Mouse (Mus musculus) embryonic facial prominence, embryonic 11.5 days (tissue): ENCODE measurements around the gene Trove2. TPM values are rescaled to one million over a fixed set of nuclear protein-coding genes. Genes with fewer than 3 reads are reported as not detected.
"Not testable (repeated sequence)": the region's sequence is repeated elsewhere in the genome, so short reads cannot be mapped to it uniquely, and the experiment has no call there.

Experiments used
- ATAC-seq: fragments of 200-750 bp; cut with Nextera tagmentation; replicated peaks from 2 replicates; pipeline ENCODE4 v1.8.0; 2017; ENCODE audit warnings: low read depth; ENCODE audit not compliant: insufficient number of reproducible peaks, low FRiP score, low TSS enrichment
- DNase-seq: peaks from one replicate; pipeline ENCODE4 v3.0.0-alpha.2; 2015; ENCODE audit warnings: low spot score
- H3K27ac ChIP-seq: fragments of 300-500 bp; sonication (generic); replicated peaks from 2 replicates; pipeline ENCODE4 v1.5.1; 2014; ENCODE audit warnings: mild to moderate bottlenecking, low read depth, low read length, control low read depth
- H3K27me3 ChIP-seq: fragments of 300-500 bp; sonication (generic); 2 replicates; pipeline ENCODE4 v1.6.1; 2014; ENCODE audit warnings: mild to moderate bottlenecking, low read length, moderate library complexity, mixed read lengths; ENCODE audit not compliant: control insufficient read depth, insufficient read depth
- H3K36me3 ChIP-seq: fragments of 300-500 bp; sonication (generic); replicated peaks from 2 replicates; pipeline ENCODE4 v1.6.1; 2014; ENCODE audit warnings: low read depth, mild to moderate bottlenecking, low read length, moderate library complexity, mixed read lengths; ENCODE audit not compliant: control insufficient read depth, insufficient read depth
- H3K4me1 ChIP-seq: fragments of 300-500 bp; sonication (generic); 2 replicates; pipeline ENCODE4 v1.6.1; 2014; ENCODE audit warnings: low read length, mixed read lengths; ENCODE audit not compliant: control insufficient read depth, insufficient read depth
- H3K4me2 ChIP-seq: fragments of 300-500 bp; sonication (generic); 2 replicates; pipeline ENCODE4 v1.6.1; 2014; ENCODE audit warnings: low read depth, mild to moderate bottlenecking, control low read depth, low read length, moderate library complexity
- H3K4me3 ChIP-seq: fragments of 300-500 bp; sonication (generic); 2 replicates; pipeline ENCODE4 v1.5.1; 2014; ENCODE audit warnings: low read depth, low read length, control low read depth
- H3K9ac ChIP-seq: fragments of 300-500 bp; sonication (generic); replicated peaks from 2 replicates; pipeline ENCODE4 v1.6.1; 2014; ENCODE audit warnings: mild to moderate bottlenecking, control low read depth, low read length
- H3K9me3 ChIP-seq: fragments of 300-500 bp; sonication (generic); replicated peaks from 2 replicates; pipeline ENCODE4 v1.6.1; 2016; ENCODE audit warnings: mild to moderate bottlenecking, low read length, inconsistent platforms, mixed read lengths; ENCODE audit not compliant: control insufficient read depth
- WGBS: fragments of 180-500 bp; shearing (Covaris S2); extraction: QIAGEN DNeasy Blood & Tissue Kit; methylation state at CpG from one replicate; pipeline ENCODE4 v1.1.7; 2014; 5-methylcytosine and 5-hydroxymethylcytosine counted together
- polyA plus RNA-seq: library from polyadenylated mRNA; unstranded; fragments of >200 nt; fragmentation: Nextera tagmentation; extraction: Ambion mirVana; gene quantifications from 2 replicates; pipeline ENCODE4 v1.2.1, GENCODE M21; 2014

Gene Trove2
- polyA plus RNA-seq, 1 experiment from 2014 or later = 31.0 TPM

DNA sequence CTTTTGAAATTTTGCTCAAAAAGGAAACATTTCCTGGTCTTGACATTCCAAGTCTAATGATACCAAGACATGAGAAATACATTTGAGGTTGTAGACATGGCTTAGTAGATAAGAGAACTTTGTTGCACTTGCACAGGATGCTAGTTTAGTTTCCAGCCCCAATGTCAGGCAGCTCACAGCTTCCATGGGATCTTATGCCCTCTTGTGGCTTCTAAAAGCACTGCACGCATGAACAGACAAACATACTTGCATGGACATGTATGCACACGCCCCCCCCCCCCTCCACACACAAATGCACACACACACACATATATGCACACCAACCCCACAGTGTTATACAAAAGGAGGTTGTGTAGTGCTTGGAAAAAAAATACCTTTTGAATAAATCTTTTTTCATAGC lies 46.0 kb downstream of the Trove2 start:
- Histone ChIP-seq H3K36me3 (no peaks in the 10 kb centered on the region), H3K4me2 (no peak overlapping the region), H3K4me3 (no peak overlapping the region), H3K27me3 (no peaks in the 10 kb centered on the region), H3K4me1 (no peaks in the 10 kb centered on the region), H3K9me3 (no peaks in the 10 kb centered on the region), H3K27ac (no peak overlapping the region), H3K9ac (no peak overlapping the region)
- DNase-seq (peak; percentile 57), ATAC-seq (no peak)
- 80% methylated on average over 2 of the region's 2 CpGs for WGBS

- H3K4me2 ChIP-seq = no peak overlapping the region
- H3K4me3 ChIP-seq = no peak overlapping the region
- no peaks in the 10 kb centered on the region for H3K9me3 ChIP-seq
- DNase-seq (no peak), ATAC-seq (no peak)
- H3K36me3 ChIP-seq = no peaks in the 10 kb centered on the region
- H3K27ac ChIP-seq = no peak overlapping the region
- H3K4me1 ChIP-seq = no peaks in the 10 kb centered on the region
- WGBS = 65% methylated on average over 9 of the region's 9 CpGs
- H3K27me3 ChIP-seq = no peaks in the 10 kb centered on the region
- H3K9ac ChIP-seq = no peak overlapping the region
Observed at GRCm38 (mm10) chr1:143727701-143728445, 49.0 kb downstream of the Trove2 start.

DNA sequence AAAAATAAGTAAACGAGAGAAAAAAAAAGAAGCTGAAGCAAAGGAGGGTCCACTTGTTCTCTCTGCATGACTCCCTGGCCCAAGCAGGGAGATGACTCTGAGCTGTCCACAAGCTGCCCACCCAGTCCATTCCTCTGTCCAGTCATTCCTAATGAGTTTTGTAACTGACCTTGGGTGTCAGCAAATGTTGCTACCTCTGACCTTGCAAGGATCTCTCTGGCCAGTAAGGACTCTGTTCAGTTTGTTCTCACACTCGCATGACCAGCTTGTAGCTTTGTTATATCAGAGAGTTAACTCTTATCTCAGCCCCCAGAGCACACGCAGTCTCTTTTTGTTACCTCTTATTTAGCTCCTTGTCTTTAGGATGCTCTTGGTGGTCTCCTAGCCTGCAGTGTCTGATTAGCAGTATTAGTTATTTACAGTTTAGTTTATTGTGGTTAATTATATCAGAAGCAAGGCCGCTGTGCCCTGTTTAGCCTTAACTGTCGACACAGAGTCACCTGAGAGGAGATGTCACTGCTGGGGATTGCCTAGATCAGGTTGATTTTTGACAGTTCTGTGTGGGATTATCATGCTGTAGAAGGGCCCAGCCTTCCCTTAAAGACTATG lies 52.3 kb downstream of the Trove2 start:
- H3K4me1 ChIP-seq = no peaks in the 10 kb centered on the region
- no peaks in the 10 kb centered on the region for H3K9me3 ChIP-seq
- no peaks in the 10 kb centered on the region for H3K36me3 ChIP-seq
- no peak overlapping the region for H3K4me2 ChIP-seq
- ATAC-seq (no peak), DNase-seq (no peak)
- no peak overlapping the region for H3K9ac ChIP-seq
- H3K27me3 ChIP-seq = no peaks in the 10 kb centered on the region
- no peak overlapping the region for H3K27ac ChIP-seq
- 87% methylated on average over 5 of the region's 5 CpGs for WGBS
- H3K4me3 ChIP-seq = no peak overlapping the region

DNA sequence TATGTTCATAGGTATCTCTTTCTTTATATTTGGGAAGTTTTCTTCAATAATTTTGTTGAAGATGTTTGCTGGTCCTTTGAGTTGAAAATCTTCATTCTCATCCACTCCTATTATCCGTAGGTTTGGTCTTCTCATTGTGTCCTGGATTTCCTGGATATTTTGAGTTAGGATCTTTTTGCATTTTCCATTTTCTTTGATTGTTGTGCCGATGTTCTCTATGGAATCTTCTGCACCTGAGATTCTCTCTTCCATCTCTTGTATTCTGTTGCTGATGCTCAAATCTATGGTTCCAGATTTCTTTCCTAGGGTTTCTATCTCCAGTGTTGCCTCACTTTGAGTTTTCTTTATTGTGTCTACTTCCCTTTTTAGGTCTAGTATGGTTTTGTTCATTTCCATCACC lies 60.8 kb downstream of the Trove2 start, which contains the start of gene Glrx2:
TSS of gene Glrx2 (plus strand) at position 301 of the 400 bp plus-strand sequence.
- not testable (repeated sequence) for H3K9me3 ChIP-seq, H3K36me3 ChIP-seq, DNase-seq, H3K4me2 ChIP-seq, H3K9ac ChIP-seq, H3K4me3 ChIP-seq, H3K27ac ChIP-seq, ATAC-seq, H3K27me3 ChIP-seq, H3K4me1 ChIP-seq
- WGBS = no CpG with 5 or more reads among the region's 2 CpGs

DNA sequence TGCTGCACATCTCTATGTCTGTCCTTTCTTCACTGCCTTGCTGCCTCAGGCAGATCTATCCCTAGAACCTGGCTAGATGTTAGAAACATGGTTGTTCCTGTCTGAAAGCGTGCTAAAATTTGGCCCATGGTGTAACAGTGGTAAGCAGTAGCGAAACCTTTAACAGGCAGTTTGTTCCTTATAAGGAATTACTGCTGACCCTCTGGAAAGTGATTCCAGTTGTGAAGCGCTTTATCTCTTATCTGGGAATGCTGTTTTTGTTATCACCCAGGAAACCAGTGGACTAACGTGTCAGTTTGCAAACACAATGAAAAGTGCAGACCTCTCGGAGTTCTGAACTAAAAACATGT lies 66.3 kb downstream of the Trove2 start:
- Histone ChIP-seq H3K27ac (no peak overlapping the region), H3K9ac (no peak overlapping the region), H3K36me3 (no peaks in the 10 kb centered on the region), H3K4me2 (no peak overlapping the region), H3K27me3 (no peaks in the 10 kb centered on the region), H3K9me3 (no peaks in the 10 kb centered on the region), H3K4me1 (no peaks in the 10 kb centered on the region), H3K4me3 (no peak overlapping the region)
- no peak for ATAC-seq
- DNase-seq = no peak
- 83% methylated on average over 5 of the region's 5 CpGs for WGBS

DNA sequence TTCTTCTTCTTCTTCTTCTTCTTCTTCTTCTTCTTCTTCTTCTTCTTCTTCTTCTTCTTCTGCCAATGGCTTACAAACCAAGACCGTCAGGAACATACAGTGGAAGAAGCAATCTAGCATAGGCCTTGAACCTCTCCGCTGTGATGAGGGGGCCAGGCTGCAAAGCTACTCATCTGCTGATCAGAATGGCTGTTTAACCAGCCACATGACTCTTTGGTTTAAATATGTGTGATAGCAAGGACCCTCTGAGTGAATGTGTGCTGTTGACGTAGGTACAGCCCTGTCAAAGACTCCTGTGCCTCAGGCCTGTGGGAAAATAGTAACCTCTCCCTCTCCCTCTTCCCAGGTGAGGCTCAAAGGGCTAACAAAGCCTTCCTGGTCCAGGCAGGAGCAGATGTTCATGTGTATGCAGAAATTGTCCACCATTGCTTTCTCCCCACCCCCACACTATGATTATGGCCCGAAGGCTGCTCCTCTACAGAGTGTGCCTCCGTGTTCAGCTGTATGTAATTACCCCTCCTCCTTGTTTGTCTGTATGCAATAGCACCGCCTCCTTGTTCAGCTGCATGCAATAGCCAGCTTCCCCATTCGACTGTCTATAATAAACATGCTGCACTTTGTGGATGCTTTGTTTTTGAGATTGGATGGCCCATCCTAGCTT lies 66.8 kb downstream of the Trove2 start:
- no peak overlapping the region for H3K9ac ChIP-seq
- H3K27ac ChIP-seq = no peak overlapping the region
- H3K4me1 ChIP-seq = no peaks in the 10 kb centered on the region
- ATAC-seq = 0 out of 2 replicates have a peak, but pooled peaks have one; percentile 56
- H3K36me3 ChIP-seq = no peaks in the 10 kb centered on the region
- H3K27me3 ChIP-seq = no peaks in the 10 kb centered on the region
- WGBS = 63% methylated on average over 7 of the region's 7 CpGs
- no peak overlapping the region for H3K4me3 ChIP-seq
- DNase-seq = peak; percentile 54
- H3K9me3 ChIP-seq = no peaks in the 10 kb centered on the region
- H3K4me2 ChIP-seq = no peak overlapping the region

GRCm38 (mm10) chr1:143708361-143708760 lies 68.5 kb downstream of the Trove2 start:
- no peak overlapping the region for H3K4me3 ChIP-seq
- 77% methylated on average over 6 of the region's 6 CpGs for WGBS
- no peak for ATAC-seq
- H3K9ac ChIP-seq = no peak overlapping the region
- no peak for DNase-seq
- no peaks in the 10 kb centered on the region for H3K36me3 ChIP-seq
- no peaks in the 10 kb centered on the region for H3K27me3 ChIP-seq
- no peak overlapping the region for H3K27ac ChIP-seq
- H3K9me3 ChIP-seq = no peaks in the 10 kb centered on the region
- H3K4me1 ChIP-seq = no peaks in the 10 kb centered on the region
- H3K4me2 ChIP-seq = no peak overlapping the region

- ATAC-seq (no peak), DNase-seq (no peak)
- H3K9ac ChIP-seq = no peak overlapping the region
- no peaks in the 10 kb centered on the region for H3K36me3 ChIP-seq
- no peak overlapping the region for H3K4me3 ChIP-seq
- H3K9me3 ChIP-seq = no peaks in the 10 kb centered on the region
- no peak overlapping the region for H3K4me2 ChIP-seq
- H3K27me3 ChIP-seq = no peaks in the 10 kb centered on the region
- 80% methylated on average over 4 of the region's 4 CpGs for WGBS
- H3K27ac ChIP-seq = no peak overlapping the region
- no peaks in the 10 kb centered on the region for H3K4me1 ChIP-seq
Observed at GRCm38 (mm10) chr1:143707006-143707405, 69.9 kb downstream of the Trove2 start.
